Mouse (Mus musculus) limb, embryonic 14.5 days (tissue): ENCODE measurements around the gene Magi1. TPM values are rescaled to one million over a fixed set of nuclear protein-coding genes. Genes with fewer than 3 reads are reported as not detected.

Source experiments
- ATAC-seq: fragments of 200-750 bp; cut with Nextera tagmentation; 2 replicates; pipeline ENCODE4 v1.8.0; 2017; ENCODE audit warnings: low read depth, moderate number of reproducible peaks, moderate TSS enrichment; ENCODE audit not compliant: low FRiP score
- DNase-seq: peaks from one replicate; pipeline ENCODE4 v3.0.0-alpha.2; 2015; ENCODE audit warnings: low spot score
- H3K27ac ChIP-seq: fragments of 300-500 bp; sonication (generic); replicated peaks from 2 replicates; pipeline ENCODE4 v1.5.1; 2014; ENCODE audit warnings: low read depth, mild to moderate bottlenecking, low read length, moderate library complexity, mixed read lengths
- H3K27me3 ChIP-seq: fragments of 300-500 bp; sonication (generic); 2 replicates; pipeline ENCODE4 v1.6.1; 2014; ENCODE audit warnings: low read length, mixed read lengths; ENCODE audit not compliant: control insufficient read depth, insufficient read depth
- H3K36me3 ChIP-seq: fragments of 300-500 bp; sonication (generic); 2 replicates; pipeline ENCODE4 v1.6.1; 2014; ENCODE audit warnings: mild to moderate bottlenecking, low read length, moderate library complexity, mixed read lengths; ENCODE audit not compliant: control insufficient read depth, insufficient read depth
- H3K4me1 ChIP-seq: fragments of 300-500 bp; sonication (generic); 2 replicates; pipeline ENCODE4 v1.6.1; 2014; ENCODE audit warnings: antibody characterized with exemption, low read length, mixed read lengths; ENCODE audit not compliant: control insufficient read depth, insufficient read depth
- H3K4me2 ChIP-seq: fragments of 300-500 bp; sonication (generic); replicated peaks from 2 replicates; pipeline ENCODE4 v1.6.1; 2014; ENCODE audit warnings: low read depth, mild to moderate bottlenecking, low read length, moderate library complexity; ENCODE audit not compliant: severe bottlenecking
- H3K4me3 ChIP-seq: fragments of 300-500 bp; sonication (generic); replicated peaks from 2 replicates; pipeline ENCODE4 v1.5.1; 2014; ENCODE audit warnings: low read length
- H3K9ac ChIP-seq: fragments of 300-500 bp; sonication (generic); 2 replicates; pipeline ENCODE4 v1.6.1; 2014; ENCODE audit warnings: mild to moderate bottlenecking, low read depth, low read length, moderate library complexity; ENCODE audit not compliant: severe bottlenecking
- H3K9me3 ChIP-seq: fragments of 300-500 bp; sonication (generic); 2 replicates; pipeline ENCODE4 v1.6.1; 2016; ENCODE audit warnings: low read length; ENCODE audit not compliant: control insufficient read depth
- POLR2A ChIP-seq: fragments of 200-500 bp; IDR thresholded peaks from 2 replicates; pipeline ENCODE4 v1.8.0; 2012; ENCODE audit warnings: inconsistent platforms, mild to moderate bottlenecking, moderate library complexity, borderline replicate concordance; ENCODE audit not compliant: insufficient read depth, insufficient read length; ENCODE audit errors: extremely low read depth
- WGBS: fragments of 180-500 bp; shearing (Covaris S2); extraction: QIAGEN DNeasy Blood & Tissue Kit; methylation state at CpG from one replicate; pipeline ENCODE4 v1.1.7; 2014; 5-methylcytosine and 5-hydroxymethylcytosine counted together
- polyA plus RNA-seq, 2 experiments: library from polyadenylated mRNA; depleted of rRNA in 1 of 2; stranded (reverse) in 1 of 2; unstranded in 1 of 2; fragments of >200 nt; fragmentation: Nextera tagmentation in 1 of 2; extraction: Ambion mirVana in 1 of 2; gene quantifications; 2 replicates each; pipeline versions ENCODE4 v1.2.1 to v1.2.3; 2012 to 2014

Gene Magi1
- polyA plus RNA-seq, 2 experiments = 9.7 to 15.0 TPM

DNA sequence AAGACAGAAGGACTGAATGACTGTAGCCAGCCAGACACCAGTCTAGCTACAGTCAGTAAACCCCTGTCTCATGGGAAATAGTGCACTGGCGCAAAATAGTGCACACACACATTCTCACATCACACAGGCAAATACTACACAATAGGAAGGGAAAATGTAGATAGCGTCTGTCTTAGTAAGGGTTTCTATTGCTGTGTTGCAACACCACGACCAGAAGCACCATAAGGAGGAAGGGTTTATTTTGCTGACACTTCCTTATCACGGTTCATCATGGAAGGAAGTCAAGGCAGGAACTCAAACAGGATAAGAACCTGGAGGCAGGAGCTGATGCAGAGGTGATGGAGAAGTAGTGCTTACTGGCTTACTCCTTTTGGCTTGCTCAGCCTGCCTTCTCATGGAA, 14.5 kb downstream of the Magi1 start:
- ATAC-seq (no peak), DNase-seq (no peak)
- Histone ChIP-seq H3K9me3 (no peaks in the 10 kb centered on the region), H3K9ac (no peak overlapping the region), H3K27ac (no peak overlapping the region), H3K4me1 (peaks cover 7% of the 10 kb centered on the region; the same call in 1 of the 2 replicates), H3K4me3 (no peak overlapping the region), H3K27me3 (no peaks in the 10 kb centered on the region), H3K4me2 (no peak overlapping the region), H3K36me3 (no peaks in the 10 kb centered on the region)
- no peak for TF ChIP-seq POLR2A
- 79% methylated on average over 4 of the region's 4 CpGs for WGBS

DNA sequence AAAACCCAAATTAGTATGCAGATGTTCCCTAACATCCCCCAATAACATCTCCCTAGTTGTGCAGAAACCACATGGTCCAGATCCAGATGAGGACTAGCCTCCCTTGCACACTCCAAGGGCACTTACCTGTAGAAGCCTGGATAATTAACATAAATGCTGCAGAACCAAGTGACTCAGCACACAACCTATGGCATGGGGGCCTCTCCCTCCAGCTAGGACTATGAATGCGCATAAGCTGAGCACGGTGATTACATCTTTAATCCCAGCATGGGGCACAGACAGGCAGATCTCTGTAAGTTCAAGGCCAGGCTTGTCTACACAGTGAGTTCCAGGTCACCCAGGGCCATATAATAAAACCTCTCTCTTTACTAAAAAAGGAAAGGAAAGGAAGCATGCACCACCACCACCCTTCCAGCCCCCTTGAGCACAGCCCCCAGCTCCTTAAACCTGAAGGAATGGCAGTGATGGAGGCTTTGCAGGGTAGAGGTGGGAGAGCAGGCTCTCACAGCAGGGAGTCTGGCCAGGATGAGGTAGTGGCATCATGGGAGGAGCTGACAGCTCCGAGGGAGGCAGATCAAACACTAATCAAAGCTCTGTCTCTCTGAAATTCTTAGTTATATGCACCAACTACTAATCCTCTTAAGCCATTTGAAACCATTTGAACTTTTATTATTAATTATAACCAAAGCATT, 18.3 kb downstream of the Magi1 start:
- ATAC-seq = no peak
- no peak for DNase-seq
- H3K9me3 ChIP-seq = no peaks in the 10 kb centered on the region
- no peak overlapping the region for H3K9ac ChIP-seq
- TF ChIP-seq POLR2A = no peak
- H3K4me3 ChIP-seq = no peak overlapping the region
- peaks cover 10% of the 10 kb centered on the region; the same call in 1 of the 2 replicates for H3K4me1 ChIP-seq
- no peak overlapping the region for H3K27ac ChIP-seq
- no peaks in the 10 kb centered on the region for H3K36me3 ChIP-seq
- no peaks in the 10 kb centered on the region for H3K27me3 ChIP-seq
- H3K4me2 ChIP-seq = no peak overlapping the region
- 53% methylated on average over 3 of the region's 3 CpGs for WGBS

DNA sequence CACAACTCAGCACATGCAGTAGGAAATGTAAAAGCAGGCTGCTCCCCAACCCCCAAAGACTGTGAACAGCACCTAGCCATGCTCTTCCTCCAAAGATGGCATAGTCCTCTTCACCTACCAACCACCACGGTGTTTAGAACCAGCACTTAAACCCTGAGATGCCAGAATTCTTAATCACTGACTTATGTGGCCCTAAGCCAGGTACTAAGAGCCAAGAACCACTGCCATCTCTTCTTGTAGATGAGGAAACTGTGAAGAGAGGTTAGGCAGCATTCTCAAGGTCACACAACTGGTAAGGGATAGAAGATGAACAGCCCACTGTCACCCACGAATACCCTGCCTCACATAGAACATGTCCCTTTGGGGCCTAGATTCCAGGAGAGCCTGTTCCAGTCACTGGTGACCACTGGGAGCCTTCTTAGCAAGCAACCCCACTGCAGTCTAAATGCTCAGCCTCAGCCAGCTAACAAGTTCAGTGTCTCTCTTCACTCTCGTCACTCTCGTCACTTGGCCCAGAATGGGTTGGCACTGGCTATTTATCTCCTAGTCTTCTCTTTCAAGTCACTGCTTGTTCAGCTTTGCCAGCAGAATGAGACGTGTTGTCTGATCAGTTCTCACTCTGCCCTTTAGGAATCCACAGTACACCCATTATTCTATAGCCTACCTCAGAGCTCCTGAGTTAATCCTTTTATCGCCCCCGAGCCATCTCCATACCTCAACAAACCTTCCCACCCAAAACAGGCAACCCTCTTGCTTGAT, 19.4 kb downstream of the Magi1 start:
- Histone ChIP-seq H3K9me3 (no peaks in the 10 kb centered on the region), H3K27me3 (no peaks in the 10 kb centered on the region), H3K27ac (no peak overlapping the region), H3K4me1 (peaks cover 10% of the 10 kb centered on the region; the same call in 1 of the 2 replicates), H3K4me3 (no peak overlapping the region), H3K36me3 (no peaks in the 10 kb centered on the region), H3K4me2 (no peak overlapping the region), H3K9ac (no peak overlapping the region)
- no peak for TF ChIP-seq POLR2A
- DNase-seq = no peak
- 81% methylated on average over 7 of the region's 7 CpGs for WGBS
- ATAC-seq = no peak

DNA sequence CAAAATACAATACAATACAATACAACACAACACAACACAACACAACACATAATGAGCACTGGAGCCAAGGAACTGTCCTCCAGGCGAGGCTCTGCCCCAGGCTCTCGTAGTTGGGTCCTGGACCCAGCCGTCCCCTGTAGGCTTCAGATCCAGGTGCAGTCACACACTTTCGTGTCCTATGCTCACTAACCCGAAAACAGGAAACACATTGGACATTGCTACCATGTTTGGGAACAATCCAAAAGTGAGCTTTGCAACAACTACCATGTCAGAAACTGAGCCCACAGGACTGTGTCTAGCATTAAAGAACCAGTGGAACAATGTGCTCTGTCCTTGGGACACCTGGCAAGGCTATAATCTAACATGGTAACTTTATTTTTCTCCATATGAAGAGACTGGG, 22.9 kb downstream of the Magi1 start:
- Histone ChIP-seq H3K27me3 (no peaks in the 10 kb centered on the region), H3K4me1 (peaks cover 15% of the 10 kb centered on the region), H3K4me2 (no peak overlapping the region), H3K9me3 (no peaks in the 10 kb centered on the region), H3K4me3 (no peak overlapping the region), H3K9ac (no peak overlapping the region), H3K36me3 (no peaks in the 10 kb centered on the region), H3K27ac (no peak overlapping the region)
- WGBS = 89% methylated on average over 5 of the region's 5 CpGs
- ATAC-seq (no peak), DNase-seq (no peak)
- no peak for TF ChIP-seq POLR2A

DNA sequence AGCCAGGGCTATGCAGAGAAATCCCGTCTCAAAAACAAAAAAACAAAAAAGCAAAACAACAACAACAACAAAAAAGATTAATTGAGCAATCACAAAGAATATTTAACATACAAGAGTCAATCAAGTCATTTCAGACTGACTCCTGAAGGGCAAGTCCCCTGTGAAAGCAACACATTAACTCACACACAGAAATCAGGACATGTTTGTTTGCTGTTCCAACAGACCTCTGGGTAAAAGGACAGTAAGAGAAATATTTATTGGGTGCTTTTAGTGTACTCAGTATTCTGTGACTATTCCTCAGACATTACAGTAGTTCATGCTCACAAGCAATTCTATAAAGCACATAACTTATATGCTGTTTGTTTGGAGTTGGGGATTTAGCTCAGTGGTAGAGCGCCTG, 23.7 kb downstream of the Magi1 start:
- no peaks in the 10 kb centered on the region for H3K9me3 ChIP-seq
- TF ChIP-seq POLR2A = no peak
- WGBS = 92% methylated on average over 2 of the region's 2 CpGs
- ATAC-seq (no peak), DNase-seq (no peak)
- H3K4me3 ChIP-seq = no peak overlapping the region
- H3K27ac ChIP-seq = no peak overlapping the region
- H3K36me3 ChIP-seq = no peaks in the 10 kb centered on the region
- H3K4me1 ChIP-seq = peaks cover 18% of the 10 kb centered on the region
- H3K4me2 ChIP-seq = no peak overlapping the region
- no peak overlapping the region for H3K9ac ChIP-seq
- no peaks in the 10 kb centered on the region for H3K27me3 ChIP-seq
